Mouse (Mus musculus): ENCODE measurements around the gene Ugt1a6b. TPM values are rescaled to one million over a fixed set of nuclear protein-coding genes. Genes with fewer than 3 reads are reported as not detected.
A peak's percentile ranks its signal among the peaks of the same experiment; 100 is the strongest.
"Not testable (repeated sequence)": the region's sequence is repeated elsewhere in the genome, so short reads cannot be mapped to it uniquely, and the experiment has no call there.

Gene Ugt1a6b
- total RNA-seq, 2 experiments from 2014 or later, result 0.38 to 0.43 TPM

DNA sequence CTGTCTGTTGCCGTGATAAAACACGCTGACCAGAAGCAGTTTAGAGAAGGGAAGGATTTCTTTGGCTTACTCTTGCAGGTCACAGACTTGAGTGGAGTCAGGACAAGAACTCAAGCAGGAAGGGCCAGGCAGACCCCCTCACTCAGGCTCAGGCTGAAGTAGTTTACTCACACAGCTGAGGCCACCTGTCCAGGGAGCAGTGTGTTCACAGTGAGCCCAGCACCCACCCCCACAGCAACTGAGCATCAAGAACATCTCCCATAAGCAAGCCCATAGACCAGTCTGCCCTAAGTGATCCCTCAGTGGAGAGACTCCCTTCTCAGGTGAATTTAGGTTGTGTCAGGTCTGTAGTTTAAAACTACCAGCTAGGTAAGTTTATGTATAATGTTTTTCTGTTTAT is 6.6 kb downstream of the Ugt1a6b start:
- intact Hi-C loops (cut with DNase I; ENCODE audit: low total_unique reads); DNase-seq: not testable (repeated sequence)

DNA sequence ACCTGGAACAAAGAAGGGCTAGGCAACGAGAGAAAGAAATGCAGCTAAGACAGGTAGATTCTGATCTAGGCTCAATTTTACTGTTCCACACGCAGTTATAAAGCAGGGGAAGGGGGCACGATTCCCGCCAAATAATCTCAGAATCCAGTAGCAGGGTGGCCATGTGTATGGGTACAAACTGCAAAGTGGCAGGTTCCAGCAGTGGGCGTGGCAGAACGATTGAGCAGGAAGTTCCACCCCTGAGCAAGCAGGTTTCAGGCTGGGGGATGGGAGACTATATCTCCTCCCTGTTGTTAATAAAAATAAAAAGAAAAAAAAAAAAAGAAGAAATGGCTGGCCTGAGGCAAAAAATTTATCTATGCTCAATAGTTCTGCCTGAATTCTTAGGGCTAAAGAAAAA is 9.7 kb downstream of the Ugt1a6b start:
- intact Hi-C loops (cut with DNase I; ENCODE audit: low total_unique reads); DNase-seq: not testable (repeated sequence)

GRCm38 (mm10) chr1:88120550-88120949 is 17.5 kb downstream of the Ugt1a6b start:
- DNase-seq; intact Hi-C loops (cut with DNase I; ENCODE audit: low total_unique reads): not testable (repeated sequence)

DNA sequence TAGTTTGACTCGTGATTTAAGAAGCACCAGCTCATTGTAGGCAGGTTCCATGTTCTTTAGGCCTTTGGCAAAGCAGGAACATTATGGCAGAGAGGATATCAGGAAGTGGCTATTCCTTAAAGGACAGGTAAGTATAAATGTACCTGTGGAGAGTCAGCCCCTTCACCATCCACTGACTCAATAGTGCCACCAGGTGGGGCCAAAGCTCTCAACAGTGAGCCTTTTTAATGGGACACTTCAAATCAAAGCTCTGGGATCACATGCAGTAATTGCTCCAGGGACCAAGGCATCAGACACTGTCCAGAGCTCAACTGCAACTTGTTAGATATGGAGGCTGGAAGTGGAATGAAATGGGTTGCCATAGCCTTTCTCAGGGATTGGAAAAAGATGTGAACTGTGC is 18.5 kb downstream of the Ugt1a6b start:
- DNase-seq; intact Hi-C loops (cut with DNase I; ENCODE audit: low total_unique reads): not testable (repeated sequence)

DNA sequence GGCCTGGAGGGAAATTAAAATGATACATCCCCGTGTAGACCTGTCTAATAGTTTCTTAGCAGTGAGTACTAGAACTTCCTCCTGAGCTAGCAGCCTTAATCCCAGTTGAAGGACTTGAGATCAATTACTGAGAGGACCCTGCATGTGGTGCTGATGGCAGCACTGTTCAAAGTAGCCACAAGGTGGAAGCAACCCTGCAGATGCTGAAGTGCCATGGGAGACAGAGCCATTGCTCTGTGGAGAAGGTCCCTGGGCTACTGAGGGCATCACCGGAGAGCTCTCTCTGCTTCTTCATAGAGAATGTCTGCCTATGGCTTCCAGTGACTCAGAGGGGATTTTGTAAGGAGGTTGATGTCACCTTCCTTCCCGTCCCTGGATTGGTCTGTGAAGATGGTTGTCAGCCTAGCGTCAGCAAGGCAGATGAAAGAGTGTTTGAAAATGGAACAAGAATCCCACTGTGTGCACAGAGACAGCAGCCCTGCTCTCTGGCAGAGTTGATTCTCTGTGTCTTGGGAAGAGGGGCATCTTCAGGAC is 22.8 kb downstream of the Ugt1a6b start:
- intact Hi-C loops (cut with DNase I; ENCODE audit: low total_unique reads); DNase-seq: not testable (repeated sequence)

DNA sequence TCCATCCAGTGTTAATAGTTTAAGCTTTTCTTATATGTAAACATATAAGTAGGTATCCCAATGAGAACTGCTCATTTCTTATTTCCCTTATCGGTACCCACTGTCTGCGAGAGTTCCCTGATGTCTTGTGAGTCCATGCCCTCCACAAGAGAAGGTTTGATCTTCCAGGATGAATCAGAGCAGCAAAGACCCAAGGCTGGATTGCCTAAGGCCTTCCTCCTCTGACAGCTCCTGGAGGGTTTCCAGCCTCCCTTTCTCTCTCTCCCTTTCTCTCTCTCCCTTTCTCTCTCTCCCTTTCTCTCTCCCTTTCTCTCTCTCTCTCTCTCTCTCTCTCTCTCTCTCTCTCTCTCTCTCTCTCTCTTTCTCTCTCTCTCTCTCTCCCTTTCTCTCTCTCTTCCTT is 26.0 kb downstream of the Ugt1a6b start:
- intact Hi-C loops (cut with DNase I; ENCODE audit: low total_unique reads); DNase-seq: not testable (repeated sequence)

- intact Hi-C loops (cut with DNase I; ENCODE audit: low total_unique reads); DNase-seq: not testable (repeated sequence)
Measured at GRCm38 (mm10) chr1:88130223-88130622, 27.2 kb downstream of the Ugt1a6b start.

DNA sequence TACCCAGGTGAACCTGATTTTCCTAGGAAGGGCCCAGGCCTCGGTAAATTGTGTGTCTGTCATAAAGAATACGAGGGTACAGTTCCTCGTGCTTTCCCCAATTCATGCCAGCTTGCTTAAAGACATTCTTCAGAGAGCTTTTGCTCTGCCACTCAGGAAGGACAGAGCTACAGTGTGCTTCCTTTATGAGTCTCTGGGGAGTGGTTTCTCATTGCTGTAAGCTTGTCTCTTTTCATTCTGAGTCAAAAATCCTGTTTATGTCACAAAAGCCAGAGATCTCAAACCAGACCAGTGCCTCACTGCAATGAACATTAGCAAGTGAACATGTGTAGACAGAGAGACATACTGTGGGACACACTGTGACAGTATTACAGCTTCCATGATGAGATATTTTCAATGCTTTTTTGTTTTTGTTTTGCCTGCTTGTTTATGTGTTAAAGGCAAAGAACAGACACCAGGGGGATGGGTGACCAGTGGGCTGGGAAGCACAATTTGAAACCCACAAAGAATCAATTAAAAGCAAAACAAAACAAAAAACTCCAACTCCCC is 30.9 kb downstream of the Ugt1a6b start:
- DNase-seq, result no peak
- intact Hi-C loops (cut with DNase I; ENCODE audit: low total_unique reads), result no loop called here

DNA sequence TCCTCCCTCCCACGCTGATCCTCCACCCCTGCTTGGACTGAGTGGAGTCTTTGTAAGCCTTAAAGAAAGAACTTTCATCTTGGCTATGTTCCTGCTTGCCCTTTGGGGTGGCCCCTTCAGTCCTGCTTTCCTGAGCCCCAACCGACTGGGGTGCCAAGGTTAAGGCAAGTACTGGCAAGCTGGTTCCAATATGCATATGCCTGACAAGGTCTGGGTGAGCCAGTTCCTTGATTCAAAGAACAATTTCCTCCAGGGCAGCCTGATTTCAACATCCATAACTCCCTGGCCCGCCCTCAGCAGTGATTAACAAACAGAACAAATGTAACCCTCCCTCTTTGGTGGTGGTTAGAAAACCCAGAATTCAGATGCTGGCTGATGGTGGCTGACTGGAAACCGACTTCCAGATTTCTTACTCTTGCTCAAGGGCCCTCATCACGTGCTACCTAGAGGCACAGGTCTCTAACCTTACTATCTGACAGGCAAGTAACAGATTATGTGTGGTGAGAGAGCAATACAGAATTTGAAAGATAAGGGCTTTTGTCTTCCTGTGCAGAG is 31.5 kb downstream of the Ugt1a6b start, which contains the start of gene Ugt1a6a:
Ugt1a6a (plus strand) TSS at position 353 of the 555 bp plus-strand sequence.
- intact Hi-C loops (cut with DNase I; ENCODE audit: low total_unique reads), result not testable (repeated sequence)

GRCm38 (mm10) chr1:88135229-88135904 is 32.3 kb downstream of the Ugt1a6b start:
- DNase-seq; intact Hi-C loops (cut with DNase I; ENCODE audit: low total_unique reads): not testable (repeated sequence)

More for the DNA sequence above, 31.5 kb downstream of the Ugt1a6b start, which contains the start of gene Ugt1a6a:
- DNase-seq, result peak; percentile 7

DNA sequence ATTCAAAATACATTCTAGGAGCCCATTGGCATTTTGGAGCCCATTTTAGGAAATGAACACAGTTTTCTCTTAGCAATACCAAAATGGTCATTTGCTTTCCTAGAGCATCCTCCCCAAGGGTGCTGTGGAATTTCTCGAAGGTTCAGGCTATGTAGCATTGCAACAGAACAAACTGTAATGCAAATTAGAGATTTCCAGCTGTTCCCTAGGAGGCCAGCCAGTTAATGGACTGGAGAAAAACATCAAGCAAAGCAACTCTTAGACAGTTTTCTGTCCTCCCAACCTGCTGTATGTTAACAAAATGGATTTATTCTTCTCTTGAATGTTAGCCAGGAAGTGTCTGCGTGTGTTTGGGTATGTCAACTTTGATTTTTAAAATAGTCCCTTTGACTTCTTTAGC is 33.6 kb downstream of the Ugt1a6b start:
- intact Hi-C loops (cut with DNase I; ENCODE audit: low total_unique reads), result no loop called here
- no peak for DNase-seq

DNA sequence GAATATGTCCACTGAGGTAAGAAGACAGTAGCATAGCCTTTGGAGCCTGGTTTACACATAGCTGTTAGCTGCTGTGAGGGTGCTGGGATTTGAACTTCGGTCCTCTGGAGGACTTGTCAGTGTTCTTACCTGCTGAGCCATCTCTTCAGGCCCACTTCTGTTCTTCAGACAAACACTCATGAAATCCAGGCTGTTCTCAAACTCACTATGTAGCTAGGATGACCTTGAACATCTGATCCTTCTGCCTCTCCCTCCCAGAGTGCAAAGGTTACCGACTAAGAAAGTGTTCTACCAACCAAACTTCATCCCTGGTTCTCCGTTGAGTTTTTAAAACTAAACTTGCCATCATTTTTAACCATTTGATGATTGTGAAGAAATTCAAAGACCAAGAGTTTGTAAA is 34.2 kb downstream of the Ugt1a6b start:
- DNase-seq, result no peak
- intact Hi-C loops (cut with DNase I; ENCODE audit: low total_unique reads), result no loop called here

DNA sequence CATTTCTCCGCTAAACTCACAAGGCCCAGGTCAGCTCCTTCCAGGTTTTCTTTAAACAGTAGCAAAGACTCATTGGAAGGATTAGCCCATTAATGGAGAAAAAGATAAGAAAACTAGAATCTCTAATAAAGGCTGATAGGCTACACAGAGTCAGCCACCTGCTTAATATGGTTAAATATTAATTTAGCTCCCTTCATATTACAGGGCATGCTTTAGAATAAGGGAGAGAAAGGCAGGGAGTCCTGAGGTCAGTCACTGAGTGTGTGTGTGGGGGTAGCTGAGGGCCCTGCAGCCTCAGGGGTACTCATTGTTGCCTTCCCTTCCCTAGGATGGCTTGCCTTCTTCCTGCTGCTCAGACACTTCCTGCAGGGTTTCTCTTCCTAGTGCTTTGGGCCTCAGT is 35.1 kb downstream of the Ugt1a6b start:
- DNase-seq, result no peak
- intact Hi-C loops (cut with DNase I; ENCODE audit: low total_unique reads), result no loop called here

GRCm38 (mm10) chr1:88140492-88140891 is 37.4 kb downstream of the Ugt1a6b start:
- DNase-seq; intact Hi-C loops (cut with DNase I; ENCODE audit: low total_unique reads): not testable (repeated sequence)

DNA sequence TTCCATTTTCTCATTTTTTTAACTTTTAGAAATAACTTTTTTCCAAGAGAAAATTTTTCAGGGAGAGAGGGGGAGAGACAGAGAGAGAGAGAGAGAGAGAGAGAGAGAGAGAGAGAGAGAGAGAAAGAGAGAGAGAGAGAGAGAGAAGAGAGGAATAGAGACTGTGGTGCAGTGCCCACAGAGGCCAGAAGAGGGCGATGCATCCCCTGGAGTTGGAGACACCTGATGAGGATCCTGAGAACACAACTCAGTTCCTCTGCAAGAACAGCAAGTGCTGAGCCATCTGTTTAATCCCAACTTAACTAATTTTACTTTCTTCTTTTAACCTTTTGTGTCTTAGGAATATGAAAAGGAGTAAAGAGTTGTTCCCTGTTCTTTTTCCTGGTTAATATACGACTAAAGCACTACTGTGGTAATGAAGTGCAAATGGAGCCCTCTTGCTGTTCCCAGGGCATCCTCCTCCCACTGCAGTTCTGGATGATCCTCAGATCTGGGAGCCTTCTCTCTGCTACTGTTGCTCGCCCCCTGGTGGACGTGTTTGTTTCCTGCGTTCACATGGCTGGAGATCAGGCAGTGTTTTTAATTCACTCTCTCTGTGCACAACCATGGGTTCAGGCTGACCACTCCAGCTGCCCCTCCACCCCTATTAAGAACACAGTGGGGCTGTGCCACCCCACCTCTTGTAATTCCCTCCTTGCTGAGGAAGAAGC is 41.1 kb downstream of the Ugt1a6b start:
- intact Hi-C loops (cut with DNase I; ENCODE audit: low total_unique reads), result not testable (repeated sequence)

DNA sequence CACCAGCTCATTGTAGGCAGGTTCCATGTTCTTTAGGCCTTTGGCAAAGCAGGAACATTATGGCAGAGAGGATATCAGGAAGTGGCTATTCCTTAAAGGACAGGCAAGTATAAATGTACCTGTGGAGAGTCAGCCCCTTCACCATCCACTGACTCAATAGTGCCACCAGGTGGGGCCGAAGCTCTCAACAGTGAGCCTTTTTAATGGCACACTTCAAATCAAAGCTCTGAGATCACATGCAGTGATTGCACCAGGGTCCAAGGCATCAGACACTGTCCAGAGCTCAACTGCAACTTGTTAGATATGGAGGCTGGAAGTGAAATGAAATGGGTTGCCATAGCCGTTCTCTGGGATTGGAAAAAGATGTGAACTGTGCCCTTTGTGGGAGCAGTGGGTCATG is 42.2 kb downstream of the Ugt1a6b start:
- intact Hi-C loops (cut with DNase I; ENCODE audit: low total_unique reads); DNase-seq: not testable (repeated sequence)

More for the DNA sequence above, 41.1 kb downstream of the Ugt1a6b start:
- peak; percentile 33 for DNase-seq

GRCm38 (mm10) chr1:88150133-88150532 is 47.1 kb downstream of the Ugt1a6b start:
- DNase-seq; intact Hi-C loops (cut with DNase I; ENCODE audit: low total_unique reads): not testable (repeated sequence)

GRCm38 (mm10) chr1:88158430-88158829 is 55.4 kb downstream of the Ugt1a6b start:
- intact Hi-C loops (cut with DNase I; ENCODE audit: low total_unique reads), result no loop called here
- no peak for DNase-seq

GRCm38 (mm10) chr1:88165711-88166110 is 62.7 kb downstream of the Ugt1a6b start, which contains the start of gene Ugt1a5:
Gene Ugt1a5 (plus strand): TSS chr1:88166012.
- no peak for DNase-seq
- intact Hi-C loops (cut with DNase I; ENCODE audit: low total_unique reads), result no loop called here

DNA sequence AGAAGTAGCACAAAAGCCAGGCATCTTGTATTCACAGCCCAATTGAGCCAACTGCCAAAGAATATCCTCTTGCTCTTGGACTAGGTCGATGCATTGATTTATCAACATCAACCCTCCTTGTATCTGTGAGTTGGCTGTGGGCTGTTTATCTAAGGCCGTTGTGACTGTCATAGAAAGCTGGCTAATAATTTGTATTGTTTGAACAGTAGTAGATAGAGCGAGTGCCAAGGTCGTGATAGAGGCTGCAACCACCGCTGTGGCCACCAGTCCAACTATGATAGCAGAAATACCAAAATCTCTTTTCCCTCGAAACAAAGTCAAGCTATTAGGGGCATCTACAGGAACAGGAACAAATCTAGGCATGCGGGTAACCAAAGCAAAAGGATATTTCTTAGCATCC is 69.1 kb downstream of the Ugt1a6b start:
- DNase-seq; intact Hi-C loops (cut with DNase I; ENCODE audit: low total_unique reads): not testable (repeated sequence)

Measured in gastrocnemius, postnatal 14 days (tissue).